Mouse (Mus musculus) T-helper 2 cell (primary cell): Measurements from ENCODE around the gene Zfp777.

ENCODE experiments used
- in situ Hi-C: fragments of 300-600 bp; cut with MboI, MseI; formaldehyde crosslinking; loops from one replicate; pipeline ENCODE4 v1.15.1; 2025; ENCODE audit warnings: high pct_unique_total_duplicates

Zfp777 gene

GRCm38 (mm10) chr6:48048426-48049272 is at the start of gene Zfp777:
TSS of gene Zfp777 (minus strand) at chr6:48048911.
- in situ Hi-C loops: loop anchor here (10.0 kb wide), 1 partner anchor 254 kb away; no protein-coding TSS in a partner anchor

- in situ Hi-C loops: no loop called here
These were observed 38.4 kb upstream of the Zfp777 start for GRCm38 (mm10) chr6:48086957-48087715.

- in situ Hi-C loops: no loop called here
These were observed 37.8 kb upstream of the Zfp777 start, which contains the start of gene Zfp746 for GRCm38 (mm10) chr6:48086471-48086878. TSS of gene Zfp746 (minus strand) at chr6:48086593.

- in situ Hi-C loops: no loop called here
These were observed 37.1 kb upstream of the Zfp777 start for GRCm38 (mm10) chr6:48085521-48086404.

GRCm38 (mm10) chr6:48083733-48084191 is 35.1 kb upstream of the Zfp777 start:
- in situ Hi-C loops: no loop called here

- in situ Hi-C loops: no loop called here
These were observed 33.2 kb upstream of the Zfp777 start for GRCm38 (mm10) chr6:48081952-48082351.

- in situ Hi-C loops: no loop called here
These were observed 32.3 kb upstream of the Zfp777 start for GRCm38 (mm10) chr6:48081021-48081420.

- in situ Hi-C loops: no loop called here
These were observed 24.6 kb upstream of the Zfp777 start for GRCm38 (mm10) chr6:48073316-48073715.

GRCm38 (mm10) chr6:48067492-48067891 is 18.8 kb upstream of the Zfp777 start:
- in situ Hi-C loops: no loop called here

- in situ Hi-C loops: no loop called here
These were observed 16.9 kb upstream of the Zfp777 start for GRCm38 (mm10) chr6:48065587-48066075.

GRCm38 (mm10) chr6:48064451-48064850 is 15.7 kb upstream of the Zfp777 start:
- in situ Hi-C loops: no loop called here

- in situ Hi-C loops: no loop called here
These were observed 15.2 kb upstream of the Zfp777 start for GRCm38 (mm10) chr6:48063940-48064339.

GRCm38 (mm10) chr6:48060895-48061294 is 12.2 kb upstream of the Zfp777 start:
- in situ Hi-C loops: no loop called here

- in situ Hi-C loops: no loop called here
These were observed 11.7 kb upstream of the Zfp777 start for GRCm38 (mm10) chr6:48060421-48060820.

- in situ Hi-C loops: no loop called here
These were observed 3.4 kb upstream of the Zfp777 start for GRCm38 (mm10) chr6:48052136-48052535.

GRCm38 (mm10) chr6:48051666-48052065 is 3.0 kb upstream of the Zfp777 start:
- in situ Hi-C loops: no loop called here

GRCm38 (mm10) chr6:48049273-48050065 is 758 bp upstream of the Zfp777 start:
- in situ Hi-C loops: loop anchor here (10.0 kb wide), 1 partner anchor 255 kb away; no protein-coding TSS in a partner anchor

GRCm38 (mm10) chr6:48047450-48048351 is 1.0 kb downstream of the Zfp777 start:
- in situ Hi-C loops: loop anchor here (10.0 kb wide), 1 partner anchor 253 kb away; no protein-coding TSS in a partner anchor

GRCm38 (mm10) chr6:48047114-48047449 is 1.6 kb downstream of the Zfp777 start:
- in situ Hi-C loops: loop anchor here (10.0 kb wide), 1 partner anchor 252 kb away; no protein-coding TSS in a partner anchor
